Mouse (Mus musculus): ENCODE results near the gene Olfr204.
"Not testable (repeated sequence)": the region's sequence is repeated elsewhere in the genome, so short reads cannot be mapped to it uniquely, and the experiment has no call there.

Olfr204 gene

DNA sequence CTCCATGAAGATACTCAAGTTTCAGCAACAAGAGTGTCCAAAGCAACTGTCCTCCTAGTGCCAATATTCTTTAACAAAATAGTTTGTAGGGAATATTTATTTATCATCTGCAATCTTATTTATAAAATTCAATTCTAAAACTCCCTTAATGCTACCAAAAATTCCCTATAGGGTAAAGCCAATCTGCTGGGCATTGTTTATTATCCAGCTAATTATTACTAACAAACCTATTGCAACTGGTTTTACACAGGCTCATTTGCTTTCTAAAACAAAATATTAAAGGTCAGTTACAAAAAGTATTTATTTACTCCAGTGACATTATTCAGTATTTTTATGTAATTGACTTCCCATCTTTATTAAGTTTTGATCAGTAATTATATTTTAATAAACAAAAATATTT, at the start of gene Olfr204:
Olfr204 (minus strand) TSS at position 101 of the 400 bp plus-strand sequence.
- no peak for DNase-seq (ENCODE audit: low read depth)

DNA sequence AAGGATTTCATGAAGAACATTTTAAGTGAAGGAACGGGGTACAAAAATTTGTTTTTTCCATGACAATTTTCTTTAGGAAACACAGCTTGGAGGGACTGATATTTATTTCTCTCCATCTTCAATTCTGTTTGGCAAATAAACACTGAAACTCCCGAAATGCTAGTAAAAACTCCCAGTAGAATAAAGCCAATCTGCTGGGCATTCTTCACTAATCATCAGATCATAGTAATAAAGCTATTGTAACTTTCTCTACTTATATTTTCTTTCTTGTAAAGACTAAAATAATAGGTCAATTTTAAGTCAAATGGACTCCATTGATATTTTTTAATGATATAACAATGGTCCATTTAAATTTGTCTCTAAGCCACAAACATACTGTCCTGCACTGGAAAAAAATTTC, 45.8 kb upstream of the Olfr204 start, which contains the start of gene Olfr209:
Olfr209 (minus strand) TSS at position 101 of the 400 bp plus-strand sequence.
- no peak for DNase-seq (ENCODE audit: low read depth)

DNA sequence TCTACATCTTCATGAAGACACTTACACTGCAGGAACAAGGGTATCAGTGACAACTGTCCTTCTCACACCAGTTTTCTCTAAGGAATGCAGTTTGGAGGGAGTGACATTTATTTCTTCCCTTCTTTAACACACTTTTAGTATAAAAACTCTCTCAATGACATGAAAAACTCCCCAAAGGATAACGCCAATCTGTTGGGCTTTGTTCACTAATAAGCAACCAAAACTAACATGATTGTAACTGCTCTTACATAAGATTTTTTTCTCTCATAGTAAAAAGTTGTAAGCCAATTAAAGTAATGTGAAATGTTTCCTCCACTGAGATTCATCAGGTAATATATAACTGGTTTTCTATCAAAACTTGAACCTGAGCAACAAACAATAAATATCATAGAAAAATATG, 31.1 kb upstream of the Olfr204 start, which contains the start of gene Olfr206:
Olfr206 (minus strand) TSS at position 101 of the 400 bp plus-strand sequence.
- DNase-seq (ENCODE audit: low read depth): no peak

GRCm38 (mm10) chr16:59331038-59331437, 13.0 kb upstream of the Olfr204 start, which contains the start of gene Olfr205:
Olfr205 (minus strand) TSS chr16:59331138.
- DNase-seq (ENCODE audit: low read depth): no peak

DNA sequence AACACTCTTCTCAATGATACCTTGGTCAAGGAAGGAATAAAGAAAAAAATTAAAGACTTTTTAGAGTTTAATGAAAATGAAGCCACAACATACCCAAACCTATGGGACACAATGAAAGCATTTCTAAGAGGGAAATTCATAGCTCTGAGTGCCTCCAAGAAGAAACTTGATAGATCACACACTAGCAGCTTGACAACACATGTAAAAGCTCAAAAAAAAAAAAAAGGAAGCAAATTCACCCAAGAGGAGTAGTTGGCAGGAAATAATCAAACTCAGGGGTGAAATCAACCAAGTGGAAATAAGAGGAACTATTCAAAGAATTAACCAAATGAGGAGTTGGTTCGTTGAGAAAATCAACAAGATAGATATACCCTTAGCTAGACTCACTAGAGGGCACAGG, 5.2 kb upstream of the Olfr204 start:
- not testable (repeated sequence) for DNase-seq (ENCODE audit: low read depth)

- no peak for DNase-seq (ENCODE audit: low read depth)
Measured at GRCm38 (mm10) chr16:59298581-59298980, 19.5 kb downstream of the Olfr204 start, which contains the start of gene Olfr203. Olfr203 (plus strand) TSS chr16:59298881.

- not testable (repeated sequence) for DNase-seq (ENCODE audit: low read depth)
Measured at GRCm38 (mm10) chr16:59287576-59287975, 30.5 kb downstream of the Olfr204 start.

GRCm38 (mm10) chr16:59286693-59287092, 31.4 kb downstream of the Olfr204 start, which contains the start of gene Olfr202:
Olfr202 (minus strand) TSS chr16:59286793.
- no peak for DNase-seq (ENCODE audit: low read depth)

- no peak for DNase-seq (ENCODE audit: low read depth)
Measured at GRCm38 (mm10) chr16:59283476-59283875, 34.6 kb downstream of the Olfr204 start.

- DNase-seq (ENCODE audit: low read depth): no peak
Measured at GRCm38 (mm10) chr16:59280542-59280941, 37.5 kb downstream of the Olfr204 start.

- not testable (repeated sequence) for DNase-seq (ENCODE audit: low read depth)
Measured at GRCm38 (mm10) chr16:59272532-59272931, 45.5 kb downstream of the Olfr204 start, which contains the start of gene Olfr201. Olfr201 (minus strand) TSS chr16:59272632.

- DNase-seq (ENCODE audit: low read depth): not testable (repeated sequence)
Measured at GRCm38 (mm10) chr16:59269097-59269496, 49.0 kb downstream of the Olfr204 start.
